Mouse (Mus musculus) neural tube, embryonic 15.5 days (tissue): ENCODE data around the gene Themis. TPM values are rescaled to one million over a fixed set of nuclear protein-coding genes. Genes with fewer than 3 reads are reported as not detected.

Experiments
- ATAC-seq: fragments of 200-750 bp; cut with Nextera tagmentation; 2 replicates; pipeline ENCODE4 v1.8.0; 2017; ENCODE audit warnings: mild to moderate bottlenecking, moderate TSS enrichment, moderate library complexity; ENCODE audit not compliant: low FRiP score
- H3K27ac ChIP-seq: fragments of 300-500 bp; sonication (generic); replicated peaks from 2 replicates; pipeline ENCODE4 v1.5.1; 2015; ENCODE audit warnings: mild to moderate bottlenecking, inconsistent platforms
- H3K27me3 ChIP-seq: fragments of 300-500 bp; sonication (generic); replicated peaks from 2 replicates; pipeline ENCODE4 v1.6.1; 2015; ENCODE audit warnings: inconsistent platforms
- H3K36me3 ChIP-seq: fragments of 300-500 bp; sonication (generic); 2 replicates; pipeline ENCODE4 v1.6.1; 2015; ENCODE audit warnings: inconsistent platforms
- H3K4me1 ChIP-seq: fragments of 300-500 bp; sonication (generic); 2 replicates; pipeline ENCODE4 v1.6.1; 2015; ENCODE audit warnings: inconsistent platforms
- H3K4me2 ChIP-seq: fragments of 300-500 bp; sonication (generic); 2 replicates; pipeline ENCODE4 v1.6.1; 2015; ENCODE audit warnings: inconsistent platforms, mild to moderate bottlenecking, moderate library complexity
- H3K4me3 ChIP-seq: fragments of 300-500 bp; sonication (generic); replicated peaks from 2 replicates; pipeline ENCODE4 v1.5.1; 2015; ENCODE audit warnings: mild to moderate bottlenecking, inconsistent platforms
- H3K9ac ChIP-seq: fragments of 300-500 bp; sonication (generic); replicated peaks from 2 replicates; pipeline ENCODE4 v1.6.1; 2015; ENCODE audit warnings: mild to moderate bottlenecking, inconsistent platforms
- H3K9me3 ChIP-seq: fragments of 300-500 bp; sonication (generic); replicated peaks from 2 replicates; pipeline ENCODE4 v1.6.1; 2016; ENCODE audit warnings: inconsistent platforms
- whole genome bisulfite sequencing: fragments of 180-500 bp; shearing (Covaris S2); methylation state at CpG from one replicate; pipeline ENCODE4 v1.1.7; 2015; ENCODE audit warnings: mixed read lengths; 5-methylcytosine and 5-hydroxymethylcytosine counted together
- polyA plus RNA-seq: library from polyadenylated mRNA; unstranded; fragments of >200 nt; fragmentation: Nextera tagmentation; extraction: Ambion mirVana; gene quantifications from 2 replicates; pipeline ENCODE4 v1.2.1, GENCODE M21; 2015

Gene Themis
- polyA plus RNA-seq, 1 experiment from 2014 or later: not detected

GRCm38 (mm10) chr10:28811928-28812570, 143.9 kb downstream of the Themis start:
- ATAC-seq: no peak
- no peaks in the 10 kb centered on the region for H3K4me1 ChIP-seq
- no peak overlapping the region for H3K4me2 ChIP-seq
- no peaks in the 10 kb centered on the region for H3K27me3 ChIP-seq
- H3K27ac ChIP-seq: no peak overlapping the region
- H3K9me3 ChIP-seq: no peaks in the 10 kb centered on the region
- H3K9ac ChIP-seq: no peak overlapping the region
- no peaks in the 10 kb centered on the region for H3K36me3 ChIP-seq
- no peak overlapping the region for H3K4me3 ChIP-seq
- 83% methylated on average over 5 of the region's 5 CpGs for WGBS

DNA sequence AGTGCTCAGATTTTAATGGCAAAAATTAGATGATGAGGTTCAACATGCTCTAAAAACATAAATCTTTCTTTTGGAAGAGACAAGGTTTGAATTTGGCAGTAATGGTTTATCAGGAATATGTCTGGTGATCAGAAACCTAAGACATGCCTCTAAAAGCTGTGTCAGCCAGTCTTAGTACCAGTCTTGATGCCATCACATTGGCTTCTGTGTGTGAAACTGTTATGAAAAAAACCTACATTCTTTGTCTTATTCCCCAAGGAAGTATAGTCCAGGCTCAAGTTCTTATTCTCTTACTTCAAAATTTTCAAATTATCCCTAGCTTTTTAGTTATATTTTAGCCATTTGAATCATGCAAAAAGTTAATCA, 144.4 kb downstream of the Themis start:
- H3K4me2 ChIP-seq: no peak overlapping the region
- H3K4me1 ChIP-seq: no peaks in the 10 kb centered on the region
- H3K4me3 ChIP-seq: no peak overlapping the region
- H3K27me3 ChIP-seq: no peaks in the 10 kb centered on the region
- no peaks in the 10 kb centered on the region for H3K9me3 ChIP-seq
- H3K36me3 ChIP-seq: no peaks in the 10 kb centered on the region
- no peak overlapping the region for H3K27ac ChIP-seq
- ATAC-seq: no peak
- H3K9ac ChIP-seq: no peak overlapping the region

- Histone ChIP-seq H3K36me3 (no peaks in the 10 kb centered on the region), H3K4me2 (no peak overlapping the region), H3K27ac (no peak overlapping the region), H3K9me3 (no peaks in the 10 kb centered on the region), H3K4me1 (no peaks in the 10 kb centered on the region), H3K27me3 (no peaks in the 10 kb centered on the region), H3K4me3 (no peak overlapping the region), H3K9ac (no peak overlapping the region)
- 53% methylated on average over 4 of the region's 4 CpGs for WGBS
- ATAC-seq: no peak
Observed at GRCm38 (mm10) chr10:28816160-28816559, 148.0 kb downstream of the Themis start.

GRCm38 (mm10) chr10:28822320-28822719, 154.2 kb downstream of the Themis start:
- no peak for ATAC-seq
- Histone ChIP-seq H3K9me3 (no peaks in the 10 kb centered on the region), H3K27me3 (no peaks in the 10 kb centered on the region), H3K27ac (no peak overlapping the region), H3K36me3 (no peaks in the 10 kb centered on the region), H3K4me2 (no peak overlapping the region), H3K9ac (no peak overlapping the region), H3K4me1 (no peaks in the 10 kb centered on the region), H3K4me3 (no peak overlapping the region)
- WGBS: 86% methylated on average over 3 of the region's 3 CpGs

DNA sequence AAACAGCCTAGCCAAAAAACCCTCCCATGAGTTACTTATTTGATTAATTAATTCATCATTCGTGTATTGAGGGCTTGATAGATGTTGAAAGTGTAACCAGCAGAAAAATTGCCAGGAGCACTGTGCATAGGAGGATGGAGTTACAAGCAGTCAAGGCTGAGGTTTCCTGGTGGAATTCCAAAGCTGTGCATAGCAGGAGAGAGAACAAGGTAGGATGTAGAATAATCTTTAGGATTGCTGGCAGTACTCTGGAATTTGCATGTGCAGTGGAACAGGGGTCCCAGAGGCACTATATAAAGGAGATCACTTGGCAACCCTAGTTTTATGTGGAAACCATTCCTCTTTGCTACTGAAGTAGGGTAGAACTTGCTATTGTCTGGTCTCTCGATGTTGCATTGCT, 174.4 kb downstream of the Themis start:
- no peak overlapping the region for H3K4me2 ChIP-seq
- ATAC-seq: no peak
- no peak overlapping the region for H3K27ac ChIP-seq
- no peak overlapping the region for H3K4me3 ChIP-seq
- no peaks in the 10 kb centered on the region for H3K27me3 ChIP-seq
- WGBS: 60% methylated on average over 2 of the region's 2 CpGs
- H3K36me3 ChIP-seq: no peaks in the 10 kb centered on the region
- H3K4me1 ChIP-seq: no peaks in the 10 kb centered on the region
- no peak overlapping the region for H3K9ac ChIP-seq
- no peaks in the 10 kb centered on the region for H3K9me3 ChIP-seq

- 34% methylated on average over 7 of the region's 7 CpGs for whole genome bisulfite sequencing
- ATAC-seq: peak; percentile 78
Observed at GRCm38 (mm10) chr10:28843755-28844717, 175.9 kb downstream of the Themis start.

GRCm38 (mm10) chr10:28856154-28856553, 188.0 kb downstream of the Themis start:
- Histone ChIP-seq H3K9me3 (no peaks in the 10 kb centered on the region), H3K4me1 (no peaks in the 10 kb centered on the region), H3K27ac (no peak overlapping the region), H3K4me2 (no peak overlapping the region), H3K36me3 (no peaks in the 10 kb centered on the region), H3K4me3 (no peak overlapping the region), H3K9ac (no peak overlapping the region), H3K27me3 (no peaks in the 10 kb centered on the region)
- ATAC-seq: no peak
- WGBS: 98% methylated on average over 2 of the region's 2 CpGs

More at GRCm38 (mm10) chr10:28843755-28844717, 175.9 kb downstream of the Themis start:
- H3K27me3 ChIP-seq: no peaks in the 10 kb centered on the region
- H3K9me3 ChIP-seq: no peaks in the 10 kb centered on the region
- no peak overlapping the region for H3K4me2 ChIP-seq
- H3K9ac ChIP-seq: no peak overlapping the region
- H3K4me3 ChIP-seq: no peak overlapping the region
- no peaks in the 10 kb centered on the region for H3K36me3 ChIP-seq
- no peak overlapping the region for H3K27ac ChIP-seq
- H3K4me1 ChIP-seq: no peaks in the 10 kb centered on the region

DNA sequence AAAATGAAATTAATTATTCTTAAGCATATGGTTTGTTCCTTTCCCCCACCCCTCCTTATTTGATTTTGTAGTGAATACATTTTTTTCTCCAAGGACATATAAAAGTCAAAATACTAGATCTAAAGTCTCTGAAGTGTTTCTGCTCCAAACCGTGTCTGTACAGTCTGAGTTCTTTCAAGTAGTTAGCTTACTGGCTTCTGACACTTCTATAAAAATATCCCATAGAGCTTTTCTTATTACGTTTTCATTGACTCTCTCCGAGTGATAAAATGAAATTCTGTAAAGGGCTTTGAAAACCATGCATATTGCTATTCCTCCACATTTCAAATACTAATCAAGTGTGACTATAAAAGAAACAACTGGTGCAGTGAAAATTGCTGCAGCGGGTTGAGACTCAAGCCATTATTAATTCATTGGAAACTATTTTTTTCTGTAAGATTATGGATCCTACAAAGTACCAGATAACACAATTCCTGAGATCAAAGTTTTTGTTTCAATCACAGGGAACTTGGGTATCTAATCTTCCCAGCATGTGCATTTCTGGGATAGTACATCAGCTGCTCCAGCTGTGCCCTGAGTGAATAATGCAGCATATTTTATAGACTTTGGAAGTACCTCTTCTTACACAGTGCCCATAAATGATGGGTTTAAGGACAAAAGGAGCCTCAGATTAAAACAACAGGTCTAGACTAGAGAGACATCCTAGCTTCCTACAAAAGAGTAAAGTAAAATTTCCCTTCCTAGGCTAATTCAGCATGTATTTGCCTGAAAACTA, 202.6 kb downstream of the Themis start:
- Histone ChIP-seq H3K9me3 (no peaks in the 10 kb centered on the region), H3K4me2 (no peak overlapping the region), H3K9ac (no peak overlapping the region), H3K4me1 (no peaks in the 10 kb centered on the region), H3K27ac (no peak overlapping the region), H3K36me3 (no peaks in the 10 kb centered on the region), H3K27me3 (no peaks in the 10 kb centered on the region), H3K4me3 (no peak overlapping the region)
- no peak for ATAC-seq
- 60% methylated on average over 4 of the region's 4 CpGs for WGBS

GRCm38 (mm10) chr10:28874605-28875004, 206.4 kb downstream of the Themis start:
- no peaks in the 10 kb centered on the region for H3K36me3 ChIP-seq
- no peaks in the 10 kb centered on the region for H3K4me1 ChIP-seq
- no peak for ATAC-seq
- no peak overlapping the region for H3K4me3 ChIP-seq
- no peak overlapping the region for H3K27ac ChIP-seq
- H3K27me3 ChIP-seq: no peaks in the 10 kb centered on the region
- H3K4me2 ChIP-seq: no peak overlapping the region
- no peaks in the 10 kb centered on the region for H3K9me3 ChIP-seq
- 28% methylated on average over 4 of the region's 4 CpGs for WGBS
- H3K9ac ChIP-seq: no peak overlapping the region

GRCm38 (mm10) chr10:28887643-28888042, 219.5 kb downstream of the Themis start:
- Histone ChIP-seq H3K9ac (no peak overlapping the region), H3K27ac (no peak overlapping the region), H3K27me3 (no peaks in the 10 kb centered on the region), H3K9me3 (no peaks in the 10 kb centered on the region), H3K4me1 (no peaks in the 10 kb centered on the region), H3K36me3 (no peaks in the 10 kb centered on the region), H3K4me2 (no peak overlapping the region), H3K4me3 (no peak overlapping the region)
- ATAC-seq: no peak
- 62% methylated on average over 1 of the region's 1 CpGs for WGBS

DNA sequence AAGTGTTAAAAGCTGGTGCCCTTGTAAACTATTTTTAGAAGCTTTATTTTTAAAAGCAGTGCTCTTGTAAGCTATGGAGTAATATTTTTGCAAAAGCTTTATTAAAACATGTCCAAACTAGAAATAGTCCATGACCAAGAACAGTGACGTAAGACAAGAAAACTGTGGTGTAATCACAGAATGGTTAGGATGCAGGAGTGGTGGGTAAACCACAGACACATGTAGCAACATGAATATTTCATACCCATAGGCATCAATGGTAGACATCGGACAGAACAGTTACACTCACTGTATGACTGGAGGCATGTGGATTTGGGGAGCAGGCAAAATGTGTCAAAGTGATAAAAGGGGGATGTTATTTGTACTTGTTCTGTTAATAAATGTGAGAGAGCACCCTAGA, 222.7 kb downstream of the Themis start:
- Histone ChIP-seq H3K9me3 (no peaks in the 10 kb centered on the region), H3K27me3 (no peaks in the 10 kb centered on the region), H3K4me2 (no peak overlapping the region), H3K4me3 (no peak overlapping the region), H3K4me1 (no peaks in the 10 kb centered on the region), H3K9ac (no peak overlapping the region), H3K27ac (no peak overlapping the region), H3K36me3 (no peaks in the 10 kb centered on the region)
- WGBS: 86% methylated on average over 2 of the region's 2 CpGs
- ATAC-seq: no peak
